Mouse (Mus musculus): ENCODE data around the gene Ift27.

Gene Ift27

GRCm38 (mm10) chr15:78172256-78172898, 1.5 kb downstream of the Ift27 start:
- no peak for DNase-seq (ENCODE audit: low read depth)

- DNase-seq (ENCODE audit: low read depth), result peak; percentile 23
Observed at GRCm38 (mm10) chr15:78171651-78172050, 2.3 kb downstream of the Ift27 start.

GRCm38 (mm10) chr15:78170708-78171107, 3.2 kb downstream of the Ift27 start:
- DNase-seq (ENCODE audit: low read depth), result no peak

- DNase-seq (ENCODE audit: low read depth), result no peak
Observed at GRCm38 (mm10) chr15:78169566-78169965, 4.3 kb downstream of the Ift27 start.

- no peak for DNase-seq (ENCODE audit: low read depth)
Observed at GRCm38 (mm10) chr15:78165292-78165691, 8.6 kb downstream of the Ift27 start.

GRCm38 (mm10) chr15:78164466-78164865, 9.4 kb downstream of the Ift27 start:
- DNase-seq (ENCODE audit: low read depth), result no peak

- no peak for DNase-seq (ENCODE audit: low read depth)
Observed at GRCm38 (mm10) chr15:78161946-78162345, 12.0 kb downstream of the Ift27 start.

GRCm38 (mm10) chr15:78158335-78158734, 15.6 kb downstream of the Ift27 start:
- DNase-seq (ENCODE audit: low read depth), result no peak

GRCm38 (mm10) chr15:78157824-78158223, 16.1 kb downstream of the Ift27 start:
- no peak for DNase-seq (ENCODE audit: low read depth)

GRCm38 (mm10) chr15:78157330-78157729, 16.6 kb downstream of the Ift27 start:
- DNase-seq (ENCODE audit: low read depth), result no peak

- DNase-seq (ENCODE audit: low read depth), result no peak
Observed at GRCm38 (mm10) chr15:78155421-78155820, 18.5 kb downstream of the Ift27 start.

GRCm38 (mm10) chr15:78153045-78153775, 20.7 kb downstream of the Ift27 start:
- DNase-seq (ENCODE audit: low read depth), result no peak

- DNase-seq (ENCODE audit: low read depth), result no peak
Observed at GRCm38 (mm10) chr15:78148565-78148964, 25.3 kb downstream of the Ift27 start.

- DNase-seq (ENCODE audit: low read depth), result no peak
Observed at GRCm38 (mm10) chr15:78140226-78140625, 33.7 kb downstream of the Ift27 start.

GRCm38 (mm10) chr15:78134606-78135005, 39.3 kb downstream of the Ift27 start:
- no peak for DNase-seq (ENCODE audit: low read depth)

- no peak for DNase-seq (ENCODE audit: low read depth)
Observed at GRCm38 (mm10) chr15:78133389-78133788, 40.5 kb downstream of the Ift27 start.

- peak; percentile 95 for DNase-seq (ENCODE audit: low read depth)
Observed at GRCm38 (mm10) chr15:78119704-78120103, 54.2 kb downstream of the Ift27 start, which contains the start of gene Cacng2. TSS of gene Cacng2 (minus strand) at chr15:78120028.

GRCm38 (mm10) chr15:78119248-78119647, 54.7 kb downstream of the Ift27 start:
- DNase-seq (ENCODE audit: low read depth), result no peak

GRCm38 (mm10) chr15:78118275-78118995, 55.5 kb downstream of the Ift27 start:
- no peak for DNase-seq (ENCODE audit: low read depth)

- DNase-seq (ENCODE audit: low read depth), result no peak
Observed at GRCm38 (mm10) chr15:78117731-78118130, 56.2 kb downstream of the Ift27 start.

- no peak for DNase-seq (ENCODE audit: low read depth)
Observed at GRCm38 (mm10) chr15:78116936-78117335, 57.0 kb downstream of the Ift27 start.

- DNase-seq (ENCODE audit: low read depth), result no peak
Observed at GRCm38 (mm10) chr15:78116244-78116643, 57.7 kb downstream of the Ift27 start.
